Mouse (Mus musculus): ENCODE data around the gene Rbfox3.

DNA sequence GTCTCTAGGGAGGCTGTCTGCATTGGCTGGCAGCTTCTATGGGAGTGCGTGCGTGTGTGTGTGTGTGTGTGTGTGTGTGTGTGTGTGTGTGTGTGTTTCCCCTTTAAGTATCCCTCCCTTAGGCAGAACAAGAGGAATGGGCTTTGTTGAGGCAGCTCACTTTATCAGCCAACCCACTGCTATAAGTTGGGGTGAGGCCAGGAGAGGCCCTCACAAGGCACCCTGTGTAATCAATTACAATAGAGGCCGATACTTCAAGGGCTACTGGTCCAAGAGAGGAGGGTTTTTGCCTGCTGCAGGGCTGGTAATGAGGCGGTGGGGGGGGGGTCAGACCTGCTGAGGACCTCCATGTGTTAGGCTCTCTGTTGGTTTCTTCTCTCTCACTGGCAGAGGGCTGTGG lies 357.5 kb downstream of the Rbfox3 start:
- TF ChIP-seq TAL1 (conservative IDR thresholded peaks at IDR 0.05; ENCODE audit: low read depth, low read length) (no peak), CTCF (IDR thresholded peaks at IDR 0.05; ENCODE audit: low read depth, low read length) (no peak)

Data from G1E (cell line).